Mouse (Mus musculus) WW6 (cell line): ENCODE results near the gene Ccdc6.

ENCODE experiments used
- DNase-seq: peaks from one replicate; pipeline ENCODE4 v3.0.0-alpha.2; 2013; ENCODE audit warnings: low read depth, low spot score

Gene Ccdc6

GRCm38 (mm10) chr10:70132087-70132560 lies 35.2 kb downstream of the Ccdc6 start:
- DNase-seq = no peak

- DNase-seq = no peak
These were observed 35.8 kb downstream of the Ccdc6 start for GRCm38 (mm10) chr10:70132714-70133113.

- DNase-seq = no peak
These were observed 36.3 kb downstream of the Ccdc6 start for GRCm38 (mm10) chr10:70133188-70133587.

GRCm38 (mm10) chr10:70135680-70136079 lies 38.8 kb downstream of the Ccdc6 start:
- peak; percentile 31 for DNase-seq

GRCm38 (mm10) chr10:70137652-70138051 lies 40.7 kb downstream of the Ccdc6 start:
- DNase-seq = no peak

- peak; percentile 18 for DNase-seq
These were observed 41.2 kb downstream of the Ccdc6 start for GRCm38 (mm10) chr10:70138150-70138549.

- no peak for DNase-seq
These were observed 42.4 kb downstream of the Ccdc6 start for GRCm38 (mm10) chr10:70139368-70139767.

GRCm38 (mm10) chr10:70140414-70140813 lies 43.5 kb downstream of the Ccdc6 start:
- DNase-seq = no peak

- DNase-seq = no peak
These were observed 45.7 kb downstream of the Ccdc6 start for GRCm38 (mm10) chr10:70142623-70143022.

GRCm38 (mm10) chr10:70144004-70144557 lies 47.2 kb downstream of the Ccdc6 start:
- DNase-seq = no peak

GRCm38 (mm10) chr10:70145873-70146272 lies 49.0 kb downstream of the Ccdc6 start:
- DNase-seq = no peak

- no peak for DNase-seq
These were observed 52.2 kb downstream of the Ccdc6 start for GRCm38 (mm10) chr10:70149093-70149492.

GRCm38 (mm10) chr10:70150301-70150700 lies 53.4 kb downstream of the Ccdc6 start:
- no peak for DNase-seq

- no peak for DNase-seq
These were observed 54.2 kb downstream of the Ccdc6 start for GRCm38 (mm10) chr10:70151171-70151570.

GRCm38 (mm10) chr10:70152190-70152743 lies 55.3 kb downstream of the Ccdc6 start:
- no peak for DNase-seq

- DNase-seq = no peak
These were observed 56.9 kb downstream of the Ccdc6 start for GRCm38 (mm10) chr10:70153810-70154209.

GRCm38 (mm10) chr10:70156431-70157165 lies 59.7 kb downstream of the Ccdc6 start:
- DNase-seq = peak; percentile 36

GRCm38 (mm10) chr10:70159651-70160320 lies 62.9 kb downstream of the Ccdc6 start:
- no peak for DNase-seq

- no peak for DNase-seq
These were observed 63.9 kb downstream of the Ccdc6 start for GRCm38 (mm10) chr10:70160811-70161210.

- no peak for DNase-seq
These were observed 64.6 kb downstream of the Ccdc6 start for GRCm38 (mm10) chr10:70161504-70161903.

GRCm38 (mm10) chr10:70163681-70164080 lies 66.8 kb downstream of the Ccdc6 start:
- no peak for DNase-seq

- DNase-seq = no peak
These were observed 69.0 kb downstream of the Ccdc6 start for GRCm38 (mm10) chr10:70165877-70166276.
